Mouse (Mus musculus) cortical plate, adult 2 months (tissue): Measurements from ENCODE around the gene Ctss. TPM values are rescaled to one million over a fixed set of nuclear protein-coding genes. Genes with fewer than 3 reads are reported as not detected.
"Not testable (repeated sequence)": the region's sequence is repeated elsewhere in the genome, so short reads cannot be mapped to it uniquely, and the experiment has no call there.

Experiments
- H3K27ac ChIP-seq: fragments of 200-500 bp; 2 replicates; pipeline ENCODE4 v1.5.1; 2012; ENCODE audit warnings: low read length, control low read depth, inconsistent platforms; ENCODE audit not compliant: insufficient read depth
- H3K4me1 ChIP-seq: fragments of 200-500 bp; 2 replicates; pipeline ENCODE4 v1.6.1; 2011; ENCODE audit warnings: low read length; ENCODE audit not compliant: control insufficient read depth, insufficient read depth
- H3K4me3 ChIP-seq: fragments of 200-500 bp; 2 replicates; pipeline ENCODE4 v1.5.1; 2011; ENCODE audit warnings: mild to moderate bottlenecking, low read length, control low read depth; ENCODE audit not compliant: insufficient read depth
- CTCF ChIP-seq: fragments of 200-500 bp; IDR thresholded peaks from 2 replicates; pipeline ENCODE4 v1.5.1; 2011; ENCODE audit warnings: mild to moderate bottlenecking, control low read depth, low read length; ENCODE audit not compliant: insufficient read depth; ENCODE audit errors: extremely low read depth
- POLR2A ChIP-seq: fragments of 200-500 bp; IDR thresholded peaks from 2 replicates; pipeline ENCODE4 v1.6.1; 2011; ENCODE audit warnings: mild to moderate bottlenecking, low read length, control low read depth; ENCODE audit not compliant: insufficient read depth; ENCODE audit errors: extremely low read depth
- polyA plus RNA-seq: library from polyadenylated mRNA; depleted of rRNA; stranded (reverse); fragments of >200 nt; gene quantifications from 2 replicates; pipeline ENCODE4 v1.2.3, GENCODE M21; 2012

Gene Ctss
- polyA plus RNA-seq, 1 experiment: 95.5 TPM

GRCm38 (mm10) chr3:95524673-95525072 lies 1.9 kb upstream of the Ctss start:
- no peak overlapping the region for H3K4me3 ChIP-seq
- no peak overlapping the region for H3K27ac ChIP-seq
- H3K4me1 ChIP-seq: no peaks in the 10 kb centered on the region
- TF ChIP-seq CTCF: no peak
- TF ChIP-seq POLR2A: no peak

- no peaks in the 10 kb centered on the region for H3K4me1 ChIP-seq
- H3K27ac ChIP-seq: no peak overlapping the region
- no peak for TF ChIP-seq CTCF
- H3K4me3 ChIP-seq: no peak overlapping the region
Measured at GRCm38 (mm10) chr3:95526111-95526510, 475 bp upstream of the Ctss start.

GRCm38 (mm10) chr3:95529814-95530213 lies 3.2 kb downstream of the Ctss start:
- no peaks in the 10 kb centered on the region for H3K4me1 ChIP-seq
- no peak overlapping the region for H3K27ac ChIP-seq
- H3K4me3 ChIP-seq: no peak overlapping the region
- TF ChIP-seq POLR2A (no peak), CTCF (no peak)

GRCm38 (mm10) chr3:95531025-95531424 lies 4.4 kb downstream of the Ctss start:
- no peak overlapping the region for H3K27ac ChIP-seq
- no peak overlapping the region for H3K4me3 ChIP-seq
- TF ChIP-seq POLR2A (no peak), CTCF (no peak)
- no peaks in the 10 kb centered on the region for H3K4me1 ChIP-seq

- H3K27ac ChIP-seq: no peak overlapping the region
- no peaks in the 10 kb centered on the region for H3K4me1 ChIP-seq
- no peak overlapping the region for H3K4me3 ChIP-seq
- no peak for TF ChIP-seq CTCF
- no peak for TF ChIP-seq POLR2A
Measured at GRCm38 (mm10) chr3:95533364-95533763, 6.8 kb downstream of the Ctss start.

- H3K4me1 ChIP-seq: no peaks in the 10 kb centered on the region
- no peak overlapping the region for H3K4me3 ChIP-seq
- no peak for TF ChIP-seq CTCF
- TF ChIP-seq POLR2A: no peak
- H3K27ac ChIP-seq: no peak overlapping the region
Measured at GRCm38 (mm10) chr3:95534927-95535326, 8.3 kb downstream of the Ctss start.

- TF ChIP-seq POLR2A: no peak
- Histone ChIP-seq H3K27ac (no peak overlapping the region), H3K4me1 (no peaks in the 10 kb centered on the region), H3K4me3 (no peak overlapping the region)
Measured at GRCm38 (mm10) chr3:95538936-95539335, 12.3 kb downstream of the Ctss start.

GRCm38 (mm10) chr3:95539837-95540236 lies 13.3 kb downstream of the Ctss start:
- TF ChIP-seq POLR2A (no peak), CTCF (no peak)
- no peak overlapping the region for H3K27ac ChIP-seq
- H3K4me3 ChIP-seq: no peak overlapping the region
- H3K4me1 ChIP-seq: no peaks in the 10 kb centered on the region

GRCm38 (mm10) chr3:95541186-95541585 lies 14.6 kb downstream of the Ctss start:
- H3K27ac ChIP-seq, H3K4me1 ChIP-seq, H3K4me3 ChIP-seq: not testable (repeated sequence)

- TF ChIP-seq CTCF (no peak), POLR2A (no peak)
- H3K4me3 ChIP-seq: no peak overlapping the region
- H3K27ac ChIP-seq: no peak overlapping the region
- H3K4me1 ChIP-seq: no peaks in the 10 kb centered on the region
Measured at GRCm38 (mm10) chr3:95542171-95542570, 15.6 kb downstream of the Ctss start.

- Histone ChIP-seq H3K4me1 (no peaks in the 10 kb centered on the region), H3K27ac (no peak overlapping the region), H3K4me3 (no peak overlapping the region)
- no peak for TF ChIP-seq POLR2A
- TF ChIP-seq CTCF: no peak
Measured at GRCm38 (mm10) chr3:95542981-95543380, 16.4 kb downstream of the Ctss start.

- no peaks in the 10 kb centered on the region for H3K4me1 ChIP-seq
- TF ChIP-seq POLR2A (no peak), CTCF (no peak)
- no peak overlapping the region for H3K27ac ChIP-seq
Measured at GRCm38 (mm10) chr3:95550176-95550575, 23.6 kb downstream of the Ctss start.

More at GRCm38 (mm10) chr3:95550176-95550575, 23.6 kb downstream of the Ctss start:
- no peak overlapping the region for H3K4me3 ChIP-seq
